Mouse (Mus musculus) left cerebral cortex, adult 11 months (tissue): ENCODE data around the gene Ctnna2.

ENCODE experiments used
- DNase-seq: peaks from one replicate; pipeline ENCODE4 v3.0.0; 2022; ENCODE audit warnings: low spot score

Gene Ctnna2

DNA sequence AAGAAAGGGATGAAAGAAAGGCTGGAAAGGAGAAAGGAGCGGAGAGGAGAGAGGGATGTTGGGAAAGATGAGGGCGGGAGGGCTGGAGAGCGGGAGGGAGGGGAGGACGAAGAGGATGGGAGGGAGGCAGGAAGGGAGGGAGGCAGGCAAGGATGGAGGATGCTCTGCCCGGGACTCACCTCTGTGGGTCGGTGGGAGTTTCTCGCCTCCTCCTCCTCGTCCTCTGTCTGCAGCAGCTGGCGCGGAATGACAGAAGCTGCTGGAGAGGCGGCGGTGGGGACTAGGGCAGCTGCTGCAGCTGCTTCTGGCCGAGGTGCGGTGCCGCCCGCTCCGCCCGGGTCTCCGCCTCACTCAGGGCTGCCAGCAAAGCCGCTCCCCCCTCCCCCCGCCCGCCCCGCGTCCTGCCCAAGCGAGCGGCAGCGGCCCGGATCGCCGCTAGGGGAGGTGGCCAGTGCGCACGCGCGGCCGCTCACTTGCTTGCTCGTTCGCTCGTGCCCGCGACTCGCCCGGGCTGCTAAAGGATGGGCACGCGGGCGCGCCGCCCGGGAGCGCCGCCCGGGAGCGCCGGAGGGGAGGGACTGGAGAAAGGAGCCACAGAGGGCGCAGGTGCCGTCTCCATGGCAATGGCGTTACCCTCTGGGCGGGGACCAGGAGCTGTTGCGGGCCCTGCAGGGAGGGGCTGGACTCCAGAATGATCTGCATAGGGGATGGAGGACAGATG, at the start of gene Ctnna2:
Ctnna2 (minus strand) TSS at position 459 of the 721 bp plus-strand sequence.
- DNase-seq, result peak; percentile 93

DNA sequence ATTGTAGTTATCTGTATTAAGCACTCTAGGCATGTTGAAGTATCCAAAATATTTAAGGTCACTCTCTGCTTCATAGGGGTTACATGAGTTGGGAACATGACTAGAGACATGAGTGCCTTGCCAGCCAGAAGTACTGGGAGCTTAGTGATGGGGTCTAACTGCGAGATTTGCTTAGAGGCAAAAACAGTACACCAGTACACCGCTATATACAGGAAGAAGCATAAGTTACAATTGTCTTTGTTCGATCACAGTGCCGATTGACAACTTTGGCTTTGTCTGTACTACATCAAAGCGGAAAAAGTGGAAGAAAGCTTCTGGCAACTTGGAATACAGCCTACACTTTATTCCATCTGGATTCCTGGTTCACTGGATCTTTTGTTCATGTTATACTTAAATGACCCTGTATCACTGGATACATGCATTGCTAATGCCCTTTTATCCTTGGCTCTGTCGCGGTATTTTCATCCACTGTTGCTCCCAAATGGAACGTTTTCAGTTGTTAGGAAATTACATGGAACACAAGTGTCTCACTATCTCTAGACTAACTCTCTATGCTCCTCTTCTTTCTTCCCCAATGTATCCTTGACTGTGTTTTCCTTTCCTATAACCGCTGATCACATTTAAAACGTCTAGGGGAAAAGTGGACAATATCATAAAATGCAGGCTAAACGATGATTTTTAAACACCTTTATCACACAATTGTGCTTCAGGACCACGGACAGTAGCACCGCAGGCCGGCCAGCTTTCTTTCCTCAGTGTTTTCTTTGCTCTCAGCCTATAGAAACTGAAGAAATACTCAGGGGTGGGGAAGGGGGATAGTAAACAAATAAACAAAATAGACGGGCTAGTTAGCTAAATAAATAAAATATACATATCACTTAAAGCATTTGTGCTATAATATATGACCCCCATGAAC, 896 bp upstream of the Ctnna2 start:
- no peak for DNase-seq

- no peak for DNase-seq
Measured at GRCm38 (mm10) chr6:77978476-77979240, 841 bp downstream of the Ctnna2 start.

DNA sequence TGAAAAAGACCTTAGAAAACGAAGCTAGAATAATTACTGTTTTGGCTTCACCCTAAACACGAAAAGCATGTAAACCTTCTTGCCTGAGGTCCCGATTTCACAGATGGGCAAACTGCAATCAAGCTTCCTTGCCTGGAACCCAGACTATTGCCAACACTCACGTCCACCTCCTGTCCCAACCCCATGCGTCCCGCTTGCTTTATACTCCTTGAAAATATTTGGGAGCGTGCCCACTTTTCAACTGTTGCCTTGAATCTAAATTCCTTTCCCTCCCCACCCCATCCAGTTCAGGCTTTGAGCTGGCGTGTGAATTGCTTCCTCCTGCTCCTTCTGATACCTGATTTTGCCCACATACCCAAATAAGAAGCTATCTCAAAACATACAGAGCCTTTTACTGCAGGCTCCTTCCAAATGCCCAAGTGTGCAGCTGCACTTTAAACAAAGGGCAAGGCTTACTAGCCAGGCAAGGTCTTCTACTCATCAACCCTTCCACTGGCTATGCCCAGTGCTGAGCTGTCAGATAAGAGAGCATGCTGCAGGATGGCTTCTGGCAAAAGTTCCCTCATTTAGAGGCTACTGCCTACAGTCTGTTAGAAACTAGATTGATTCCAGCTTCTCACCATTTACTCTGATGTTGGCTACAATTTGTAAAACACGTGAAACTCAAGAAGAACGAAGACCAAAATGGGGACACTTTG, 8.8 kb downstream of the Ctnna2 start:
- DNase-seq, result no peak

- no peak for DNase-seq
Measured at GRCm38 (mm10) chr6:77969774-77970173, 9.7 kb downstream of the Ctnna2 start.

GRCm38 (mm10) chr6:77962011-77962410, 17.5 kb downstream of the Ctnna2 start:
- DNase-seq, result no peak

GRCm38 (mm10) chr6:77951276-77951675, 28.2 kb downstream of the Ctnna2 start:
- no peak for DNase-seq

DNA sequence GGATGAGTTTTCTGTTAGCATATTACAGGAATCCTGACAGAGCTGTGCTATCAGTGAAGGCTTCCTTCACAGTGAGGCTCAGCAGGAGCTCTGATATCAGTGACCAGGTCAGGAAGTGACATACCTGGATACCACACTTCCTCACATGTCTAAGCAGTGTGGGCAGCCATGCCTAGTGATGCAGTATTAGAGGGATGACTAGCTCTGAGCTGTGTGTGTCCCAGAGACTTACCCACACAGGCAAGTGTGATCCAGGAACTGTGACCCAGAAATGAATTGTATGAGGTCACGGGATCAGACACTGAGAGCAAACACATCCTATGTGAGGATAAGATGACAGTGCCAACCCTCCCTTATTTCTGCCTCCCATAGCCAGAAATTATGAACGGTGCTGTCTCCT, 28.8 kb downstream of the Ctnna2 start:
- no peak for DNase-seq

DNA sequence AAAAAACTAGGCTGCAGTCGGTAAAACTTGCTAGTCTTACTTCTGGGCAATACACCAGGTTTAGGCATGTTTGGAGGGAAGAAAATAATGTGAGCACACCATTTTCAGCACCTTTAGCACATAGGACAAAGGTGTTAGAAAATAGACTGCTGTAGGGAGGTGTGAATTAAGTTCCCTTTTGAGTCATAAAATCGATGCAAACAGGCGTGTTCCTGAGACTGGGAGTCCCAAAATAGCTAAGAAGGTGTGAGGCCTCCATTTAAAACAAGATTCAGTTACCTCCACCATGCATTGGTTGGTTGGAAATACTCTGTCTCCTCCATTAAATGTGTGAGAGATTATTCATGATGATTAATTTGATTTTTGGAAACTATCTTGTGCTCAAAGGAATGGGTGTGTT, 50.1 kb downstream of the Ctnna2 start:
- DNase-seq, result peak; percentile 8

- no peak for DNase-seq
Measured at GRCm38 (mm10) chr6:77873150-77873549, 106.3 kb downstream of the Ctnna2 start.

DNA sequence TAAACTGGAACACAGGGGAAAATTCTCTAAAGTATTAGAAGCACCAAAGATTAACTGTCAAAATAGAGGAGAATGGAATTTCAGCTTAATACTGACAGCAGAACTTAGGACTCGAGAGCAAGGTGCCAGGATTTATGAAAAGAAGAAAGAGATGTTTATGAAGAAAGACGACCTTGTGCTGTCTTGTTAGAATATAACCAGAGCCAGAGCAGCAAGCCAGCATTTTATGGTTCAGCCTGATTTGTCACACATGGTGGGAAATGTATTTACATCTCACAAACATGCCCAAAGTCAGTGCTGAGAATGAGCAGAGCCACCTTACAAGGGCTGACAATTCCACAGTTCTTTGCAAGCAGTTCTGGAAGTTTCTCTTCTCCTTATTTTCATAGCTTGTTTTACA, 110.2 kb downstream of the Ctnna2 start:
- DNase-seq, result no peak

GRCm38 (mm10) chr6:77868119-77868518, 111.4 kb downstream of the Ctnna2 start:
- DNase-seq, result no peak

DNA sequence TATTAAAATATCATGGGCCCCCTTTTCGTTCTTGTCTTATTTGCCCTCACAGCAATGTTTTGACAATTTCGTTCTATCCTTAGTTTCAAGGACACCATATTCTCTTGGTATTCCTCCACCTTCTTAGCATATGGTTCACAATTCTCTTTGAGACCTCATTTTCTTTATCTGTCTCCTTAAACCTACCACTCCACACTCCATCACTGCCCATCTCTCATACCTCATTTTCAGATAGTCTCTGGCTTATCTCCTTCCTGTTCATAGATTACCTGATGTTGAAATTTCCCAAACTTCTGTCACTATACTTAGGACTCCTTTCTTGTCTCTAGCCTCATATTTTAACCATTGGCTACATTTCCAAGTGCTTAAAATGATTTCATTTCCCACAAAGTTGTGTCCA, 116.1 kb downstream of the Ctnna2 start:
- DNase-seq, result no peak

- peak; percentile 76 for DNase-seq
Measured at GRCm38 (mm10) chr6:77862781-77863180, 116.7 kb downstream of the Ctnna2 start.

DNA sequence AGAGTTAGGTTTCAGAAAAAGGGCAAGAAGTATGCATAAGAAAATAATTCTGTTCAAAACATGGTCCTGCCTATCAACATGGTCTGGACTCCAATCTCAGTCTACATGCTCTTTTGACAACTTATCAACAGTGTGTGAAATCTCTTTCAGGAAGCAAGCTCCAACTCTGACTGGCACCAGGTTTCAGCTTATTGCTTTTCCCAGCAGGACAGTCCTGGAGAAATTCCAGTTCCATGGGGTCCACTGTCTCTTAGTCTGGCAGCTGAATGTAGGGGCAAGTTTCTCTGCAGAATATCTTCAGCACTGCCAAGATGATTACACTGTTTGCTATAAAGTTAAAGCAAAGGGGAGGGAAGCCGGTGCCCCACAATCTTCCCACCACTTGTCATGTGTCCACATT, 130.1 kb downstream of the Ctnna2 start:
- DNase-seq, result no peak

GRCm38 (mm10) chr6:77848796-77849195, 130.7 kb downstream of the Ctnna2 start:
- no peak for DNase-seq

- peak; percentile 51 for DNase-seq
Measured at GRCm38 (mm10) chr6:77847651-77848050, 131.8 kb downstream of the Ctnna2 start.

DNA sequence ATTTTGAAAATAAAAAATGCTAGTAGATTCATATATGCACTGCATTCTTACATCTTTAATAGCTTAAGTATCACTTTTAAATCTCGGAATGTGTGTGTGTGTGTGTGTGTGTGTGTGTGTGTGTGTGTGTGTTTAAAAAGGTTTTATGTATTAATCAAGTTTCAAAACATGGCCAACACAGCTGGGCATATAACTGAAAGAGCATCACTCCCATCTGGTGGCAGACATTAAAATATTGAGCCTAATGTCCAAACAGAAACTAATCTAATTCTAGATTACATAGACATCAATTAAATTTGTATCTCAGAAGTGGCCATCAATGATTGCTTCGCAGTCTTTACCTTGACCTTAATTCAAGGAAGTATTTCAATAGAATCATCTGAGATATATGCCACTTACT, 140.4 kb downstream of the Ctnna2 start:
- no peak for DNase-seq

GRCm38 (mm10) chr6:77838653-77839052, 140.8 kb downstream of the Ctnna2 start:
- DNase-seq, result no peak

- no peak for DNase-seq
Measured at GRCm38 (mm10) chr6:77837543-77837942, 142.0 kb downstream of the Ctnna2 start.

DNA sequence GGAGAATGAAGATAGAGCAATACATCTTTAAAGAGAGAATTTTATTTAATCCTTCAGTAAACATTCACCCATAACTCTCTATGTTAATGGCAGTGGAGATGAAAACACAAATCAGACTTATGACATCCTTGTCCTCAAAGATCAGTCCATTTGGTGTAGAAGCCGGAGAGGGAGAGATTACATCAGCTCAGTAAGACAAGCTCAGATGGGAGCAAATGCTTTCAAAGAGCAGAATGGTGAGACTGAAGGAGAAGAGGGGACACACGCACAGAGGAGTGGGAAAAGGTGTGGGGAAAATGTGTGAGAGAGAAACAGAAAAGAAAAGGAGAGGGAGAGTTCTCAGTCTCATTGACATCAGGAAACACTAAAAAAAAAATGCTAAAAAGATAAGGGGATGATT, 144.8 kb downstream of the Ctnna2 start:
- DNase-seq, result no peak

DNA sequence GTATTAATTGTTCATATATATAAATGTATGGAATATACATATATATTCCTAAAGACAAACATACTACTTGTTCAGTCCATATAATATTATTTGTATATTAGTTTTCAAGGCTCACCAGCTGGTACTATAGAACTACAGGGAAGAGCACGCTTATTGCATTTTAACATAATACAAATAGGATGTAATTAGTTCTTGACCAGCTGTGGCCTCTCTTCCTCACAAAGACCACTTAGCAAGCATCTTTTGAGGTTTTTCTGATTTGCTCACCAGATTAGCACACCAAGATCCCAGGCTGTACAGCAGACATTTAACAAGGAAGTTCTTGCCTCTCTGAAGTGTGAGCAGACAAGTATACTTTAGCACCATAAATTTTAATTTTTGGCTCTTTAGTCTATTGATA, 152.0 kb downstream of the Ctnna2 start:
- DNase-seq, result no peak
